Mouse (Mus musculus): ENCODE measurements around the gene Ndufa9.

GRCm38 (mm10) chr6:126777889-126778288, 71.0 kb downstream of the Ndufa9 start:
- TF ChIP-seq POLR2A (IDR thresholded peaks at IDR 0.05; ENCODE audit: insufficient read depth, low read depth, low read length), result no peak
- TF ChIP-seq CTCF (IDR thresholded peaks at IDR 0.05; ENCODE audit: insufficient read depth, low read depth, low read length), result no peak
